Mouse (Mus musculus): ENCODE measurements around the gene Prdm5.

The Prdm5 gene

GRCm38 (mm10) chr6:65831443-65831842, 52.7 kb downstream of the Prdm5 start:
- DNase-seq (ENCODE audit: low spot score): no peak

DNA sequence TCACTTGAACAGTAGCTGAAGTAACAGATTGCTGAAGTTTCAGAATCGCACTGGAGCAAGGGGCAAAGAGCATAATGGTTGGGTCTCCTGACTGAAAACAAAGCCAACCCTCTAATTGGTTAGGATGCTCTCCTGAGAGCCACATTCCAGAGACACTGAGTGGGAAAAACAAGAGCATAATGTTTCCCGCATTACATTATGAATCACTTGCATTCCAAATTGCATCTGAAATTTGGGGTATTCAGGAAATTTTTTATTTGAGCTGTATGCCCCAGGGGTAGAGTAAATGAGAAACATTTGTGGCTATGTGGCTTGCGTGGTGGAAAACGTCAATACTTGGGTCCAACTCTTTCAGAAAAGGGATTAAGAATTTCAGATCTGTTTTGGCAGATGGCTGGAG, 55.2 kb downstream of the Prdm5 start:
- DNase-seq (ENCODE audit: low spot score): no peak

DNA sequence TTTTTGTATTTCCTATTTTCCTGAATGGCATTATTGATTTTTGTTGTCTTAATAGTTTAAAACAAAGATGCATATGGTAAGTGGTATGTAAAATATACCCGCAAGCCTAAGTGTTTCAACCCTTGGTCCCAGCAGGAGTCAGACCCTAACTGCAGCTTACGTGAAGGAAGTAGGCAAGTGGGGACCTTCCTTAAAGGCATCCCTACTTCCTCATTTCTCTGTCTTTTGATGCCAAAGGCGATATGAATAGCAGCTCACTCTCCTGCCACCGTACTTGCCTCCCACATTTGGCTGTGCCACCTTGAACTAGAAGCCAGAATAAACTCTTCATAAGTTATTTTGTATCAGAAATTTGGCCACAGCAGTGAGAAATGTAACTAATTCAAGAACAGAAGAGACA, 63.8 kb downstream of the Prdm5 start:
- no peak for DNase-seq (ENCODE audit: low spot score)

DNA sequence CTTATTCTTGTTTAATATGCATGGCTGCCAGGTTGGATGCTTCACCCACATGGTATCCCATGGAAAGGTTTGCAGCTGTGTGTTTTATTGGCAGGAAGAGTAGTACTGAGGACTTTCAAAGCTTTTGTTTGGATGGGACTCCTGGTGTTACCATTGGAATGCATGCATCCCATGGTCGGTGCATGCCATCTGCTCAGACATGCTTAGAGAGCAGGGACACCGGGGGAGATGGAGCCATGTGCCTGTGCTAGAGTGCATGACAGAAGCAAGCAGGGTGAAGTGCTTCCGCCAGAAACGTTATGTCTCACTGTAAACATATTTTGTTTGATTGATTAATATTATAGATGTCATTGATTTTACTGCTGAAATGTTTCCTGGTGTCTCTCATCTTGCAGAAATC, 70.3 kb downstream of the Prdm5 start:
- no peak for DNase-seq (ENCODE audit: low spot score)

- DNase-seq (ENCODE audit: low spot score): no peak
Measured at GRCm38 (mm10) chr6:65849687-65850086, 70.9 kb downstream of the Prdm5 start.

DNA sequence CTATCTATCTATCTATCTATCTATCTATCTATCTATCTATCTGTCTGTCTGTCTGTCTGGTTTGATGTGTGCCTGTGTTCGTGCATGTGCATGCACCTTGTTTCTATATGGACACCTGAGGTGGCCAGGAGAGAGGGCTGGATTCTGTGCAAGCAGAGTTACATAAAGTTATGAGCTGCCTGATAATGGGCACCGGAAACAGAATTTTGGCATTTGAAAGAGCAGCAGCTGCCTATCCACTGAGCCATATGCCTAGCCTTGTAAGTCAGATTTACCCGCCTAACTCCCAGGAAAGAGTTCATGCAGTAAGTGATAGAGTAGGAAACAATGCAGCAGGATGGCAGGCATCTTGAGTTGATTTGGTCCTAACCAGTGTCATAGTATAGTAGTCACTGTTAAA, 71.4 kb downstream of the Prdm5 start:
- no peak for DNase-seq (ENCODE audit: low spot score)

DNA sequence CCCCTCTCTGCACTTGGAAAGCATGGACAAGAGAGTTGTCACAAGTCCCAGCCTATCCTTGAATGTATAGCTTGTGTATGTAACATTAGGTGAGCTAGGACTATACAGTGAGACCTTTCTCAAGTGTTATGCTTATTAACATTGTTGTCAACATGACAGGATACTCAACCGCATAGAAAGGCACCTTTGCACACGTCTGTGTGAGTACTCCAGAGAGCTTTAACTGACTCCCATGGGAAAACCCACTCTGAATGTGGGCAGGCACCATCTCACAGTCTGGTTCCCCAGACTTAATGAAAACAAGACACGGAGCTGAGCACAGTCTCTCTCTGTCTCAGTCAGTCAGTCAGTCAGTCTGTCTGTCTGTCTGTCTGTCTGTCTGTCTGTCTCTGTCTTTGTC, 75.2 kb downstream of the Prdm5 start:
- no peak for DNase-seq (ENCODE audit: low spot score)

GRCm38 (mm10) chr6:65854585-65854984, 75.8 kb downstream of the Prdm5 start:
- no peak for DNase-seq (ENCODE audit: low spot score)

DNA sequence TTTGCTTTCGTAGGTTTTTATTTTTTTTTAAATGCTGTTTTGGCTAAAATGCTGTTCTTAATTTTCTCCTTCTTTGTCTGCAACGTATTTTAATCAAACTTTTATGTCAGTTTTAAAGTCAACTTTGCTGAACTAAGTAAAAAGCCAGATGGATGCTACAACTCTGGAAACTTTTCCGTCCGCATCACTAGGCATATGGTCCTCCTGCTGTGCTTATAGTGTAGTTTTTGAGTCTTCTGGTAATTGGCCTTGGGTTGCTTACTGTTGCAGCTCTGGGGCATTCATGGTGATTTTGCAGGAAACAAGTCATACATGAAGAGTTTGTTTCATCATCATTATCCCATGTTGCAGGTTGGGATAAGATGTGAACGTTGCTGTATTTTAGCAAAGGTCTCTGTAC, 81.8 kb downstream of the Prdm5 start:
- no peak for DNase-seq (ENCODE audit: low spot score)

- no peak for DNase-seq (ENCODE audit: low spot score)
Measured at GRCm38 (mm10) chr6:65862836-65863235, 84.0 kb downstream of the Prdm5 start.

- no peak for DNase-seq (ENCODE audit: low spot score)
Measured at GRCm38 (mm10) chr6:65864233-65864632, 85.4 kb downstream of the Prdm5 start.

GRCm38 (mm10) chr6:65864919-65865318, 86.1 kb downstream of the Prdm5 start:
- no peak for DNase-seq (ENCODE audit: low spot score)

GRCm38 (mm10) chr6:65865861-65866260, 87.1 kb downstream of the Prdm5 start:
- DNase-seq (ENCODE audit: low spot score): no peak

DNA sequence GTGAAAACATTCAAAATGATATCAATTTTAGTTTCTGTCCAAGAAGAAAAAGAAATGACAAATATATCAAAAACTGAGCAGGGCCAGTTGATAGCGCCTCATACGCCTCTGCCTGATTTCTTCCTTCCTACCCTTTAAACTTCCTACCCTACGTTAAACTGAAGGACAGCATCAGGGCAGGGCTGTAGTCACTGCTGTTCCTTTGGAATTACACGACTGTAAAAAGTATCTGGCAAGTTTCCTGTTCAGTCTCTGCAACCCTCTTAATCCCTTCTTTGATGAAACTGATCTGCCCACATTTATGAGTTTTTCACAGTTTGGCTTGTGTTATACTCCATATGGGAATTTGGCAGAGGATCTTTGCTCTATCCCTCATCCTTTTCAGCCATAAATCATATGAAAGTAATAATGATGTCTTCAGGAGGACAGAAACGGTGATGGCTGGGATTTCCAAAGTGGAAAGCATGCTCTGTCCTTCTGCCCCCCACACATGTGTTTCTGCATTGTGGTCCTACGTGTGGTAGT, 93.0 kb downstream of the Prdm5 start:
- no peak for DNase-seq (ENCODE audit: low spot score)

DNA sequence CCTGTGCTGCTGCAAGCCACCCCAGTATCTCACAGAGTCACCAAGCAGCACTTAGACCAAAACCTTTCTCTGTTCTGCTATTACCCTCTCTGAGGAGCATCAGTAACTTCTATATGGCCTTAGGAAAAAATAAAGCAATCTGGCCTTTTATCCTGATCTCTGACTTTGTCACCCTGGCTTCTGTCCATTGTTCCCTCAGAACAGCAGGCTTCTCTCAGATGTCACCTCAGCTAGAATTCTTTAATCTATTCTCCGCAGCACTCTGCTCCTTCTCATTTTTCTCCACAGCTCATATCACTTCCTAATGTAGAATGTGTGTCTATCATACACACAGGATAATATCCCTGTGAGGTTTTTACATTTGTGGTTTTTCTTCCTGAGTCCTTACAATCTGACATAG, 99.5 kb downstream of the Prdm5 start:
- no peak for DNase-seq (ENCODE audit: low spot score)

GRCm38 (mm10) chr6:65888835-65889234, 110.0 kb downstream of the Prdm5 start:
- no peak for DNase-seq (ENCODE audit: low spot score)

DNA sequence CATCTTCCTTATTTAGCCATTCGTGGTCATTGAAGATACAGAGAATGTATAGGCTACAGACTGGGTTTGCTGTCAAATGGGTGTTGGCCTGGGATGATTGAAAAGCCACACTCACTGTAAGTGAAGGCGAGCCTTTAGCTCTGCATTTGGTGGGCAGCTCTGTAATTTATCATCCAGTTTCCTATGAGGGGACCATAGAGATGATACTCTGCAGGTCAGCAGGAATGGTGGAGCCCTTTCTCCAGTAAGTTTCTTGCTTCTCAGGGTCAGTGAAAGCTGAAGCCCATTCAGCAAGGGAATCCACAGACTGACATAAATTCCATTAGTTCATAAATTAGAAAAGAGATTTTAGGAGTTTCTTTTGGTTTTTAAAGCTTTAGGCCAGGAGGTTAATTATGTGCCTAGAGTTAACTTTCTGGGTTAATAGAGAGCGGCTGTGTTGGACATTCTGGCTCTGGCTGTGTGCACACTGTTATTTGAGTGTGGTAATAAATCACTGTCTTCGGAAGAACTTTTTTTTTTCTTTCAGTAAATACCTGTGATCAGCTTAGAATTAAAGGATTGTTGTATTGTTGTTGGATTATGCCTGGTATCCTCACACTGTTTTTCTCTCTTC, 113.4 kb downstream of the Prdm5 start:
- no peak for DNase-seq (ENCODE audit: low spot score)

- no peak for DNase-seq (ENCODE audit: low spot score)
Measured at GRCm38 (mm10) chr6:65906657-65907182, 127.9 kb downstream of the Prdm5 start.

DNA sequence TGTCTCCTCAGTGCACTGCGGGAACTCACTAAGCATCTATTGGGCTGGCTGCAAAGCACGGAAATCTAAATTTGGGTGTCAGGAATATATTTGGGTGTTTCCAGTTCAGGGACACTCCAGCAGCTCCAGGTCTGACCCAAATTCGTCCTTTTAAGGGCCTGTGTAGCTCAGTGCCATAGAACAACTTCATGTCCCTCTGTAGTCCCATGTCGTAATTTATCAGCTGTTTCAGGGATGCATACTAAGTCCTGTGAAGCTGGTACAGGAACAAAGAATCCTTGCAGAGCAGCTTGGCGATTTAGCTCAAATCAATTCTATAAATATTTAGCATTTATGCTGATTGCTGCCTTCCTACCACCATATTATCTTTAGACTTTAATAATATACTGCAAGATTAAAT, 136.6 kb downstream of the Prdm5 start:
- DNase-seq (ENCODE audit: low spot score): no peak

DNA sequence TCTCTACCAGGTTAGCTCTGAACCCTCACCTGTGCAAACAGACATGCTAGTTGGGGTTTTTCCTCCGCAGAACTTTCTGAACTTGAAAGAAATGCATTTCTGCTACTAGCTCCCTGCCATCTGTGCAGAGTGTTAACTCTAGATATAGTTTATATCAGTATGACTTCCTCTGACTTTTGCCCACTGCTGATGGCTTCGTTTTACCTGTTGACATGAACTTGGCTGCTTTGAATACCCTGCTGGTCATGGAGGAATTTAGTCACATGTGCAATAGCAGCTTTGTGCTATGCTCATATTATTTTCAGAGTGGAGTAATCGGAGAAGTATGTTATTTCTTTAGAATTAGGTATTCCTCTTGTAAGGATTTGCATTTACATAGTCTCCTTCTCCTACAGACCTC, 142.9 kb downstream of the Prdm5 start:
- no peak for DNase-seq (ENCODE audit: low spot score)

- DNase-seq (ENCODE audit: low spot score): no peak
Measured at GRCm38 (mm10) chr6:65923501-65924084, 144.8 kb downstream of the Prdm5 start.

DNA sequence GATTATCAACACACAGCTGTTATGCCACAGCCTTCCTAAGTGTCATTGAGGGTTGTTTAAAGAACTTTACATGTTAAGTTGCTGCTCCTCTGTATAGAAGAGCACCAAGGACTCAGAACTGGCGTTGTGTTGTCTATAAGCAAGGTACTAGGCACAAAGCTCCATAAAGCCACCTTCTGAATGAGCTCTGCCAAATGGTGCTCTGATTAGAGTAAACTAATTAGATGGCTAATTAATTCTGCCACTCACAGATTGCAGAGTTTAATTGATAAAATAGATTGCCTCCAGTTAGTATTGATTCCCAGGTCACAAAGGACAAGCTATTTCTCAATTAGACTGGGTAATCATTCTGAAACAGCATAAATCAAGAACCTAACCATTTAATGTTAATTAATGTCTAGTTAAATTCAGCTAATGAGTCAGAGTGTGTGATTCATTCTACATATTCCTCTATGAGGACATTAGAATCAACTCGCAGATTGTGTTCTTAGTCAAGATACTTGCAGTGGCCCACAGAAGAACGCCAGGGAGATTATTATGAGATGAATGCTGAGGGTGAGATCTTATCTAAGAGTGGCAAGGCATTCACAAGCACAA, 147.0 kb downstream of the Prdm5 start:
- DNase-seq (ENCODE audit: low spot score): no peak

DNA sequence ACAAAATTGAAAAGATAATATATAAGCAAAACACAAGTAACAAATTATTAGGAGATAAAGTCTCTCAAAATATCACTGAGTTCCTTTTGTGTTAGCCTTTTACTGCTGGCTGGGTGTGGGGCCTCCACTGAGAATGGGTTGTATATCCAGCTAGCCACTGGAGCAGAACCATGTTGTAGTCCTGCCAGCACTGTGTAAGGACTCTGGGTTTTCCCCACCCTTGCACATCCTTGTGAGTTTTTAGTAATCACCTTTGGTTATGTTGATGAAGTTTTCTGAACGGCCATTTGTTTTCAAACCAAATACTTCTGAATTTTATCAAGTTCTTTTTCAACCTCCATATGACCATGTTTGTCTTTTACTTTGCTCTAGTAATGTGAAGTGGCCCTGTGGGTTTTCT, 151.7 kb downstream of the Prdm5 start:
- no peak for DNase-seq (ENCODE audit: low spot score)

Data from ovary, postnatal 14 days (tissue).